Mouse (Mus musculus): Measurements from ENCODE around the gene Xpnpep2. TPM values are rescaled to one million over a fixed set of nuclear protein-coding genes. Genes with fewer than 3 reads are reported as not detected.

Gene Xpnpep2
- total RNA-seq (2021), result 1 to 10 TPM; 1.5 to 2.6 TPM
- long read RNA-seq, experiment 1, partial matches to known transcripts, result 1 of 4 reads
- long read RNA-seq, experiment 1, other reads (novel, unspliced or antisense), result 1 of 4 reads
- long read RNA-seq, experiment 2, transcript Xpnpep2-201 (21 exons, 3,498 nt), result major isoform, 10 of 13 reads
- long read RNA-seq, experiment 2, partial matches to known transcripts, result 1 of 13 reads
- long read RNA-seq, experiment 2, other reads (novel, unspliced or antisense), result 2 of 13 reads

DNA sequence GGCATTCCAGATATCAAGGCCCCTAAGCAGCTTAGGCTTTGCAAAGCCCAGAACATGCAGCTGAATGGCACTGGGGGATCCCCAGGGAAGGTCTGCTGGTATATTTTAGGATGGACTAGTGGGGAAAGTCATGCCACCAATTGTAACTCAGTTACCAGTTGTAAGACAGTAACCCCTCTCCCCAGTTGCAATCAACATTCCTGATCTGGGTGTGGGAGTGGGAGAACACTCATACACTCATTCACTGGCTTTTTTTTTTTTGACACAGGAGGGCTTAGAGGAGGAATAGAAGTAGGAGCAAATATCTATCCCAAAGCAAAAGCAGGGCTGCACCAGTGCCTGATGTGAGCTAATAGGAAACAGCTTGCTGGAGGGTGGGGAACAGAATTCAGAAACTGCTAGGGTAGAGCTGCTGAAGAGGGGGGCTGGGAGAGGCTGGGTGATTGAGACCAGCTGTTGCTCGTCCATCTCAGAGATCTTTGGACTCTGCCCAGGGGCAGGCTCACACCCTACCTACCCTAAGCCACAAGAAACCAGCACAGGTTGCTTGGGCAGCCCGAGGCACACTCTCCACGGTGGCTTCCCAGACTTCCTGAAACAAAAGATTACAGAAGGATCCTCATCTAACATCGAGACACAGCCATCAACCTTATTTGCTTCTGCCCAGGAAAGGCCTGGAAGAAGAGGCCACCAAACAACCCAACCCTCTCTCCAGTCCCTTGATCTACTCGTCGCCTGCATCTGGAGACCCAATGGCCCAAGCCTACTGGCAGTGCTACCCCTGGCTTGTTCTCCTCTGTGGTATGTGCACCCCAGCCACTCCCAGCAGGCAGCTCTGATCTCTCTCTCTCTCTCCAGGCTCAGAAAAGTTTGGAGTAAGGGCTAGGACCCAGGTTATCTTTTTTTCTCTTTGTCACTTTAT is at the start of gene Xpnpep2:
Gene Xpnpep2 (plus strand): TSS at position 332 of the 922 bp plus-strand sequence.
- no peak for DNase-seq
- intact Hi-C loops (cut with DNase I), result no loop called here

- intact Hi-C loops (cut with DNase I), result no loop called here
- no peak for DNase-seq
Observed at GRCm38 (mm10) chrX:48062481-48062880, 46.0 kb upstream of the Xpnpep2 start.

- intact Hi-C loops (cut with DNase I), result no loop called here
- no peak for DNase-seq
Observed at GRCm38 (mm10) chrX:48064166-48064853, 44.2 kb upstream of the Xpnpep2 start.

DNA sequence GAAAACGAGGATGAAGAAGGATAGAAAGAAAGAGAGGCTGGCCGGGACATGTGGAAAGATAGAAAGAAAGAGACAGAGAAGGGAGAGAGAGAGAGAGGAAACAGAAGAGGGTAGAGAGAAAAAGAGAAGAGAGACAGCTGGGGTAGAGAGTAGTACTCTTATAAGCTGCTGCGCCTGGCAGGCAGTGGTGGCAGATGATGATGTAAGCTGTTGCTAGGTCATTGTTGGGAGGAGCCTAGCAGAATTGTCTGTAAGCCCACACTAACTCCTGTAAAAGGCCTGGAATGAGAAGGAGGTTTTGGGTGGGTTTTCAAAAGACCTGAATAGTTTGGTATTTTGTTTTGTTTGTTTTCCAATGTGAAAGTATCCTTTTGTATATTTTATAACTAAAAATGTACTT is 41.6 kb upstream of the Xpnpep2 start:
- intact Hi-C loops (cut with DNase I), result no loop called here
- no peak for DNase-seq

DNA sequence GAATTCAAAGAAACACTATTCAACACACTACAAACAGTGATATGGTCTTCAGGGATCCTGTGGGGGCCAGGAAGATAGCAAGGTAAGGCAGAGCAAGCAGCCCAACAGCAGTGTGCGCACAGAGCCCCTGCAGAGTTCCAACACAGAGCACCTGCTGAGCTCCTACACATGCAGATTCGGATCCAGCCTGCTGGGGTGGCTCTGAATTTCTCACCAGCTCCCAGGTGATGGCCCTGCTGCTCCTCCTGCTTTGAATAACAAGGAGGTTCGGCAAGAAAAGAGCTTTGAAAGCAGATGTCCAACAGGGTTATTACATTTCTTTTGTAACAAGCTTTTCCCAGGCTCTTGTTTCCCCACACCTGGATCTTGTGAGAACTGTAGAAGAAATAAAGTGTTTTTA is 36.6 kb upstream of the Xpnpep2 start:
- intact Hi-C loops (cut with DNase I), result no loop called here
- DNase-seq, result no peak

DNA sequence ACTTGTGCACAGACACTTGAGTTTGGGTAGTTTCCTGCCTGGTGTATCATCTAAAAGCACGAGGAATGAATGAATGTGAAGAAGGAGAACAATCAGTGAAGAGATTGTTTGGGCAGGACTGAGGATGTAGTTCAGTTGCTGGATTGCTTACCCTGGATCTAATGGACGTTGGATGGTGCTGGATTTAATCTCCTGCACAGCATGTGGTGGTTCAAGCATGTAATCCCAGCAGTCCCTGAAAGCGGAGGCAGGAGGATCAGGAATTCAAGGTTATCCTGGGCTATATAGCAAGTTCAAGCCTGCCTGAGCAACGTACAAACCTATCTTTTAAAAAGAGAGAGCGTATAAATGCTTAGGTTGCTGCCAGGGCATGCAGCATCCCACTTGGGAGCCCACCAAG is 36.1 kb upstream of the Xpnpep2 start:
- no peak for DNase-seq
- intact Hi-C loops (cut with DNase I), result no loop called here

DNA sequence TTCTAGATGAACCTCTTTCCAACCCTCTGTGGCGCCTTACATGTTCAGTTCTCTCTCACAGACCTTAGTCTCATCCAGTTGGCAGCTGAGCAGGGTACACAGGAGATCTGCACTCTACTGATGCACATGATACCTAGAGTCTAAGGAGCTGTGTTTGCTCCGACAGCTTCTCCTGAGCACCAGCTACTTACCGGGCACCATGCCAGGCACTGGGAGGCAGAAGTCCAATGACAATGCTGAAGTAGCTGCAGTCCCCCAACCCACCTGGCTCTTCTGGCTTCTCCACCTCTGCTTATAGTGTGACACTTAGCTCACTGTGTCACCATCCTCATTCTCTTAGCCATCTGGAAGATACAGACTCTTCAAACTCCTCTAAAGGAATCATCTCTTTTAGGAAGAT is 33.8 kb upstream of the Xpnpep2 start:
- intact Hi-C loops (cut with DNase I), result no loop called here
- no peak for DNase-seq

DNA sequence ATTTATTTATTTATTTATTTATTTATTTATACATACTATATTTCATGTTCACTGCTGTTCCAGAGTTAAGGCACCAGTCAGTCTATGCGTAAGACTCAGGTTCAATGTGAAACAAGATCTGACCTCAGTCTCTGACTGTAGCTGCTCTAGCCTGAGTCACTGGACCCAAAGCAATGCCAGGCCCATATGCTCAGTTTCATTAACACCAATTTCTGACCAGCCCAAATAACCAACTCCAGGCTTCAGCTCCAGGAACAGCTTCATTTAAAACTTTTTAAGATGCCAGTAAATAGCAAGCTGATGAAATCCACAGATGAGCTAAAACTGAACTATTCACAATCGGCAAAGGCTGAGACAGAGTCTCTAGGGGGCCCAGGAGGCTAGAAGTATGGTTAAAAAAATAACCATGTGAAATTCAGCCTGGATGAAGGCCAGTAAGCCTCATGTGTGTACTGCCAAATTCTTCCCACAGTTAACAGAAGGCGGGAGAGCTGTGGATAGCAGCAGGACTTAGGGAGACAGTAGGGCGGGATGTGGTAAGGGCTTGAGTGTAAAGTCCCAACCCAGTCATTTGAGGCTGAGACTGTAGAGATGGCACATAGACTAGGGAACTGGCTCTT is 31.6 kb upstream of the Xpnpep2 start:
- DNase-seq, result peak in 1 of 2 experiments; percentile 14

GRCm38 (mm10) chrX:48082364-48082763 is 26.2 kb upstream of the Xpnpep2 start:
- intact Hi-C loops (cut with DNase I), result no loop called here
- no peak for DNase-seq

More for the DNA sequence above, 31.6 kb upstream of the Xpnpep2 start:
- intact Hi-C loops (cut with DNase I), result no loop called here

DNA sequence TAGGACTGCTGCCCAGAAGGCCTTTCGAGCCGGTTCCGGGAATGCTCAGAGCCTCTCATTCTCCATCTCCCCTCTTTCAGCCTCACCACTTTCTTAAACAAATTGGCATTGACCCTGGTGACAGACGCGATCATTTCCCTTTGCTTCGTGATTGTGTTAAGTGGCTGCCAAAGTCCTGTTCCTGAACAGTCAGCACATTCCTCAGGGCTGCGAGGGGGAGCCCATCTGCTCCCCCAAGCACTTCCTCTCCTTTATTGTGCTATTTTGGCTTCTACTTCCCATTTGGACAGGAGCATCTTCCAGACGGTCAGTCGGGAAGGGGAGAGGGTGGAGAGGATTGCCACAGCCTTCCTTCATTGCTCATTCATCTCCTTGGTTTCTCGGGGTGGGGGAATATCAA is 16.4 kb upstream of the Xpnpep2 start:
- intact Hi-C loops (cut with DNase I), result loop anchor here (5.0 kb wide), 1 partner anchor 40 kb away; no protein-coding TSS in a partner anchor
- DNase-seq, result no peak

DNA sequence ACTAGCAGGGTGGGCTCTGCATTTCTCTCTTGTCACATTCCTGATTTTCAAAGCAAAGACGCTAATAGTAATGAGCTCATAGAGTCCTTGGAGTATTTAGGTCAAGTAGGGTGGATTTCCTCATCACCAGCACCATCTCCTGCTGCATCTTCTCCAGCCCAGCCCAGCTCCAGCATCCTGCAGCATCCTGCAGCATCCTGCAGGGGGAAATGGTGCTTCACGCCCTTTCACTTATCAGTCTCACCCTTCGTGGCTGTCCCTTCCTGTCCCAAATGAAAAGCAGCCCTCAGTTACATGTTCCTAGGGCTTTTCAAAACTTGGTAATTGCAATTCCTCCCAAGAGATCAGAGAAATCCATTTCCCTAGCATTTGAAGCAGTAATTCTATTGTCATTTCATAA is 15.0 kb upstream of the Xpnpep2 start:
- DNase-seq, result no peak

DNA sequence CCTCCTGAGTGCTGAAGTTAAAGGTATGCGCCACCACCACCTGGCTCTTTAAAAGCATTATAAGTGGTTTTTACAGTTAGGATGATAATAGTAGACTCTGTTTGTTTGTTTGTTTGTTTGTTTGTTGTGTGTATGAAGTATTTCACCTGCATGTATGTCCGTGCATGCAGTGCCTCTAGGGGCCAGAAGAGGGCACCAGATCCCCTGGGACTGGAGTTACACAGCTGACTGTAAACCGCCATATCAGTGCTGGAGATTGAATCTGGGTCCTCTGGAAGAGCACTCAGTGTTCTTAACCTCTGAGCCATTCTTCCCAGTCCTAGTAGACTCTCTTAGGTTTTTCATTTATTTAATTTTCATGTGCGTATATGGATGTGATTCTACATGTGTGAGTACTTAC is 13.9 kb upstream of the Xpnpep2 start:
- intact Hi-C loops (cut with DNase I), result loop anchor here (2.0 to 5.0 kb wide), 2 partner anchors 42 to 68 kb away; no protein-coding TSS in a partner anchor

More for the DNA sequence above, 15.0 kb upstream of the Xpnpep2 start:
- intact Hi-C loops (cut with DNase I), result loop anchor here (5.0 kb wide), 1 partner anchor 41 kb away; no protein-coding TSS in a partner anchor

GRCm38 (mm10) chrX:48096580-48096979 is 11.9 kb upstream of the Xpnpep2 start:
- intact Hi-C loops (cut with DNase I), result no loop called here
- DNase-seq, result no peak

More for the DNA sequence above, 13.9 kb upstream of the Xpnpep2 start:
- DNase-seq, result peak; percentile 17 to 26

GRCm38 (mm10) chrX:48098470-48099129 is 9.9 kb upstream of the Xpnpep2 start:
- DNase-seq, result no peak
- intact Hi-C loops (cut with DNase I), result no loop called here

DNA sequence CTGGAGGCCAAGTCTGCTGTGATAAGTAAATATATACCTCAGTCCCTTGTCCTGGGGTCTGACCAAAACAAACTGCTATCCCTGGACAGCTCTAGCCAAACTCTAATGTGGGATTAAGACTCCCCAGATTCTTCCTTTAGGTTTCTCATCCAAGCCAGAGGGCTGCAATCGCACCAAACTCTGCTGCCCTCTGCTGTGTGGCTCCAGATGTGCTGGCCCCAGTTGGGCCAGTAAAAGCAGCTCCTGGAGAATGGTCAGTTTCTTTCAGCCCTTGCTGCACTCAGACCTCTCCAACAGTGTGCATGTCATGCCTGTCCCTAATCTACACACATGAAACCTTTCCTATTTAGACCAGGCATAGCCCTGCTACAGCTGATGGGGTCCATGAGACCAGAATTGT is 8.7 kb upstream of the Xpnpep2 start:
- intact Hi-C loops (cut with DNase I), result loop anchor here (2.0 to 5.0 kb wide), 3 partner anchors 25 to 108 kb away; no protein-coding TSS in a partner anchor

DNA sequence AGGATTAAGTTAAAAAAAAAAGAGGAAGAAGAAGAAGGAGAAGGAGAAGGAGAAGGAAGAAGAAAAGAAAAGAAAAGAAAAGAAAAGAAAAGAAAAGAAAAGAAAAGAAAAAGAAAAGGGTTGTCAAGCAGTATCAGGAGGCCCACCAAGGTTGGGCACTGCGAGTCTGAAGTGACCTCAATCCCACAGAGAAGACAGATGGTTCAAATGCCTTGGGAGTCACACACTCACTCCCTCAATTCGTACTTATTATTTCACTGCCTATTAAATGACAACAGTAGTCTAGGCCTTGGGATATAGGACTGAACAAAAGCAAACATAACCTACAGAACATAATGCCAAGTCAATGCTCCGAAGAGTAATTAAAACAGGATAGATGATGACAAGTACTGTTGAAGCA is 5.3 kb upstream of the Xpnpep2 start:
- no peak for DNase-seq
- intact Hi-C loops (cut with DNase I), result loop anchor here (5.0 kb wide), 1 partner anchor 111 kb away; no protein-coding TSS in a partner anchor

More for the DNA sequence above, 8.7 kb upstream of the Xpnpep2 start:
- peak; percentile 32 to 58 for DNase-seq

DNA sequence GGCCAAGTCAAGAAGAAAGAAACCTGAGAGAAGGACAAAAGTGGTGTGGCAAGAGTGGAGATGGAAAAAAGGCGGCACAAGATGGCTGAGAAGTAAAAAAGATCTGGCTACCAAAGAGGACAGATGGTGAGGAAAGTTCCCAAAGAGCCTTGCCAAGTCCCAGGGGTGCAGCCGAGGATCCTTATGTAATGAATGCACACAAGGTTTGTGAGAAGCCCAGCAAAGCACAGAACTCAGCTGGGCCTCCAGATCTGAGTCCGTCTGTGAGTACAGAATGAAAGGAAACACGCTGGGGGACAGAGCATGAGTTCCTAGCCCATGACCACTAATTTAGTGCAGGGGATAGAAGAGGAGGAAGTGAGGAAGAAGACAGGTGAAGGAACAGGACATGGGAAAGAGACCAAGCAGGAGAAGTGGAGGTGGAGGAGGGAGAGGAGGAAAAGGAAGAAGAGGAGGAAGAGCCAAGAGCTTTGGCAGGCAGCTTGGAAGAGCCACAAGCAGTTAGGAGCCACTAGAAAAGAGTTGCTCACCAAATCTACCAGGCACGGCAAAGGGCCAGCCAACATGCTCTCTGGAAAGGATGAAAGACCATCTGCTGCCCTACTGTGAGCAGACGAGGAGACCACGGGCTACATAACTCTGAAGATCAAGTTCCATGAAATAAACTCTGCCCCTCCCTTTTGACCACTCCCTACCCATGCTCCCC is 3.6 kb upstream of the Xpnpep2 start:
- intact Hi-C loops (cut with DNase I), result loop anchor here (5.0 kb wide), 1 partner anchor 113 kb away; no protein-coding TSS in a partner anchor

DNA sequence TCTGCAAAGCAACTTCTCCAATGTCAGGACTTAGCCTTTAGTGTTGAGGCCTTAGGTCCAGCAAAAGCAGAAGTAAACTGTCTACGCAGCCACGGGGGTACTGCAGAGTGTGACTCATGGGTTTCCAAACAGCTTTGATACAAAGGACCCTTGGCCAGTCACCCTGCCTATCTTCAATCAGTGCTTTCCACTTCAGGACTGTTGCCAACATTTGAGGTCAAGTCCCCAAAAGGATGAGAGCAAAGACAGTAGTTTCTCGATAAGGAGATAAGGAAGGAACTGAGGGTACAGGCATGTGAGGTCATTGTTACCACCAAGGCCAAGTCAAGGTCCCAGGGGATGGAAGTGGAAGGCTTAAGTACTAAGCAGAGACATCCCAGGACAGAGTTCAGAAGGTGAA is 2.3 kb upstream of the Xpnpep2 start:
- intact Hi-C loops (cut with DNase I), result no loop called here
- peak in 1 of 2 experiments; percentile 33 for DNase-seq

More for the DNA sequence above, 3.6 kb upstream of the Xpnpep2 start:
- DNase-seq, result no peak

GRCm38 (mm10) chrX:48109316-48109655 is 761 bp downstream of the Xpnpep2 start:
- no peak for DNase-seq
- intact Hi-C loops (cut with DNase I), result no loop called here
